Mouse (Mus musculus): ENCODE results near the gene Slc5a5. TPM values are rescaled to one million over a fixed set of nuclear protein-coding genes. Genes with fewer than 3 reads are reported as not detected.

Slc5a5 gene
- total RNA-seq, 4 experiments from 2014 or later = 10.2 to 11.9 (median 11.5) TPM

DNA sequence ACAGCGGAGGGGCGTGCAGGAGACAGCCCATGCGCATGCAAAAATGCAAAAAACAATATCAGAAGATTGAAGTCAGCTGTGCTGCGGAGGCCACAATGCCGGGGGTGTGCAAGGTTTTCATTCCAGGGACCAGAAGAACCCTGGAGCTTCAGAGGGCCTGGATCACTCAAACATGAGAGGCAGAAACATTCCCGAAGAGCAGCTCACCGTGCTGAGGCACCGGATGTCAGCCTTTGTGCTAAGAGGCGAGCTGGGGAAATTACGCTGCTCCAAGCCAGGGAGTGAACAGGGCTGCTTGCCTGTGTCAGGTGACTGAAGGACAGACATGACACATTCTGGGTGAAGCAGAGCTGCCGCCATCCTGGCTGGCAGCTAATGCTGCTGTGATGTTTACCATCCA, 12.0 kb downstream of the Slc5a5 start:
- DNase-seq (ENCODE audit: low spot score in 2 of 2) = no peak

GRCm38 (mm10) chr8:70880126-70880525, 12.4 kb downstream of the Slc5a5 start:
- DNase-seq (ENCODE audit: low spot score in 2 of 2) = no peak

DNA sequence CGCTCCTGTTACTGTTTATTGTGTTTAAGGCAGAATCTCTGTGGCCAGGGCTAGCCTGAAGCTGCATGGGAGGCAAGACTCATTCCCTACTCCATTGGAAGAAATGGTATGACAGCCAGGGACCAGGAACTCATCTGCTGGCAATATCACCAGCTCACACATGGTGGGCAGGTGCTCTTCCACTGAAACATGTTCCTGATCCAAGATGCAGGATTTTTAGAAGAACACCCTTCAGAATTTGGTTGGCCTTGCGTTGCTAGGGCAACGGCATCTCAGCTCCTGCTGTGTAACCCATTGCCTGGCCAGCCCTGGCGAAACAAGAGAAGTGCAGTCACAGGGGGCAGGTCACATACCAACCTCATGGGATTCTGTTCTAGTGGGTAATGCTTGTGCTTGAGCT, 13.1 kb downstream of the Slc5a5 start:
- no peak for DNase-seq (ENCODE audit: low spot score in 2 of 2)

- DNase-seq (ENCODE audit: low spot score in 2 of 2) = no peak
Measured at GRCm38 (mm10) chr8:70878178-70878577, 14.4 kb downstream of the Slc5a5 start.

DNA sequence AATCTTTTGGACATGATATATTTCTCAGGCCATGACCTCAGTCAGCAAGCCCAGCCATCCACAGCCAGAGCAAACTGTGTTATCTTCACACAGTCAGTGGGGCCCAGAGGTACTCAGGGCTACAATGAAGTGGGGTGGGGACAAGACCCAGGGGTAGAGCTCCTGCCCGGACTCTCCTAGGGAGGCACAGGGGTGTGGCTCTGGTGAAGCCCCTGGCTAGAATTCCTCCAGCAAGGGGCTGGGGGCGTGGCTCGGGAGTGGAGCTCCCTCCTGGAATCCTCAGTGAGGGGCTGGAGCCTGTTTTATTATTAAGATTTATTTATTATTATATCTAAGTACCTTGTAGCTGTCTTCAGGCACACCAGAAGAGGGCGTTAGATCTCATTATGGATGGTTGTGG, 16.2 kb downstream of the Slc5a5 start:
- DNase-seq (ENCODE audit: low spot score in 2 of 2) = no peak

DNA sequence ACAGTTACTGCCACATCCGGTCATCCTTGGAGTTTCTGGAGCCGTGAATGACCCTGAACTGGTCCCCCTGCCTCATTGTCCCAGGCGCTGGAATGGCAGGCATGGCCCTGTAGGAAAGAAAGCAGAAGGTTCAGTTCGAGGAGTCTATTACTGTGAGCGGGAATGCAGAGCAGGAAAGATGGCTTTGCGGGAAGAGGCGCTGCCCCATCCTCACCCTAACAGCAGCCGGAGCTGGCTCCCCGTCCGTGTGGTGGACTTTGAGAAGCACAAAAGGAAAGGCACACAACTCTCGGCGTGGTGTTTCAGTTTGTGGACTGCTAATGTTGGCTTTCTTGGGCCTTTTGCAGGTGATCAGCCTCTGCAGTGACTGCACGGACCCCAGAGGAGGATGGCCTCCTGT, 18.1 kb downstream of the Slc5a5 start:
- DNase-seq (ENCODE audit: low spot score in 2 of 2) = no peak

DNA sequence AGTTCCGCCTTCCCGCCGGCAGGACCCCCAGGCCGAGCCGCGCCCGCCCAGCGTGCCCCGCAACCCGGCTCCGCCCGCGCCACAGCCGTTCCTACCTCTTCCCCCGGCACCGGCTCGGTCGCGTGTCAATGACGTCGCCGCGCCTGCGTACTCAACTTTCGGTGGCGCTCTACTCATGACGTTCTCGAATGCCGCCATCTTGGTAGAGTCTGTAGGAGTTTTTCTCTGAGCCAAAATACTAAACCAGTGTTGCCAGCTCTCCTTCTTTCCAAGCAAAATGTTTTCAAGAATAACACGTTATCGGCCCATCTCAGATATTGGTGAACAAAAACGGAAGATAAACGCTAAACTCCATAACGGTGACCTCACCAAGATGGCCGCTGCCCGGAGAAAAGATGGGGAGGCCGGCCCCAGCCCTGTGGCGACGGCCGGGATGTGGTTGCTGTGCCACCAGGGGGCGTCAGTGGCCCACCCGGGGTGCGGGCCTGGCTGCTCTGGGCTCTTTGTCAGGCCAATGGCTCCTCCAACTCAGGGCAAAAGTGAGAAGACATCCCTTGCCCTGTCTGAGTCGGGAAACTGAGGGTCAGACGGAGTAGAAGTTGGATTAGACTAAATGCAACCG, 19.1 kb downstream of the Slc5a5 start, which contains the start of gene Ccdc124:
Gene Ccdc124 (minus strand): TSS at position 572 of the 622 bp plus-strand sequence.
- peak; percentile 92 to 98 for DNase-seq (ENCODE audit: low spot score in 2 of 2)

DNA sequence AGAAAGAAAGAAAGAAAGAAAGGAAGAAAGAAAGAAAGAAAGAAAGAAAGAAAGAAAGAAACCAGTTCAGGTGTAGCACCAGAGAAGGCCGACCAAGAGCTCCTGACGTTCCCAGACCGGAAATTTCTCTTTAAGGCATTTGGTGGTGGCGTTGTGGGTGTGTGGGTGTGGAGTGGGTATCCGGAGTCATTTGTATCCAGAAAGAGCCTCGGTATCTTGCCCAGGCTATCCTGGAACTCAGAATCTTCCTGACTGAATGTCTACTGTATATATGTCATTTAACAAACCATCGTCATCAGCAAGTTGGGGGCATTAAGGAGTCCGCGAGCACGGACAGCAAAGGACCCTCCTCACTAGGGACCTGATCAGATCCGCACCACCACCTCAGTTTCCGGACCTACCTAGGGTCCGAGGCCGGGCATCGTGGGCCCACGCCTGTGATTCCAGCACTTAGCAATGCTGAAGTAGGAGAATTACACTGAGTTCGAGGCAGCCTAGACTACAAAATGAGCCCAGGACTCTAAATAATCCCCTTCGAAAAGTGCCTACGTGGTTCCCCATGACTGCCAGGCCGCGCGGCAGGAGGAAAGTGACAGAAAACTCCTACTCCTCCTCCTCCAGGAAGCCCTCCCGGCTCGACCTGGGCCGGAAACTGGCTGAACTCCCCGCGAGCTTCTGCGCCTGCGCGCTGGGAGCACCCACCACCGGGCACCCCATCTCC, 19.8 kb downstream of the Slc5a5 start:
- DNase-seq (ENCODE audit: low spot score in 2 of 2) = no peak

DNA sequence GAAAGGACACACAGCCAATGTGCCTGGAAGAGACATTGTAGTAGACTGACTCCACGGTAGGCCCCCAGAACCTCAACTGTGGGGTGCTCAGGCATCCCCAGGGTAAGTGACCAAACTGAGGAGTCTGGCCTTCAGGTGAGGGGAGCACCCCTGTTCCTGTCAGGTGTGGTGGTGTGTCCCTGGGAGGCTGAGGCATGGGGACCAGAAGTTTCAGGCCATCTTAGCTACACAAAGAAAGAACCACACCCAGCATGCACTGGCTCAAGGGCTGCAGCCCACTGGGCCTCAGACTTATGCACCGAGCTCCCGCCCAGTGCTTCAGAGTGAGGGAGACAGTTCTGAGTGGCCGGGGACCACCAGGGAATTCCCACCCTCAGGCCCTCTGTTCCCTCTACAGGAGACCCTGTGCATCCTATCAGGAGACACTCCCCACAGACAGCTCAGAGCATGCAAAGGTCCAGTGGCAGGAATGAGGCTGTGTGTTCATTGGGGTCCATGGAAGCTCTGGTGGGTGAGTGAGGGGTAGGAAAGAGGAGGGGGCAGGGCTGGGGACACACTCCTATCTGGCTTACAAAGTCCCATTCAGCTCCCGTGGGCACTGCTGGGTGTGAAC, 21.3 kb downstream of the Slc5a5 start:
- no peak for DNase-seq (ENCODE audit: low spot score in 2 of 2)

DNA sequence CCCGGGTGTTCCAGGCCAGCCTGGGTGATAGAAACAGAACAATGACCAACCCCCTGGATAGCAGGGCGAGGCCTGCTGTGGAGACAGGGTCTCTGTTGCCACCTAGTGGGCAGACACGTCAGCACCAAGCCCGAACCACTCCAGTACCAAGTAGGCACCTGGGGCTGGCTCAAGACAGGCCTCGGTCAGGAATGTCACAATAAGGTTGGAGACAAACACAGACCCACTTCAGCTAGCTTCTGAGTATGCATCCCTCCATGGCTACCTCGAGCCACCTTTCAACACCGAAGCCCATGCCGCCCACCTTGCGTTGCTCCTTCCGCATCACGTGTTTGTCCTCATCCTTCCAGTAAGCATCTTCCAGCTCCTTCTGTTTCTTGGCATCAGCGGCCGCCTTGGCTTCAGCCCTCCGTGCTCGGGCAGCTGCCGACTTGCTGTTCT, 22.9 kb downstream of the Slc5a5 start:
- peak; percentile 63 to 73 for DNase-seq (ENCODE audit: low spot score in 2 of 2)

DNA sequence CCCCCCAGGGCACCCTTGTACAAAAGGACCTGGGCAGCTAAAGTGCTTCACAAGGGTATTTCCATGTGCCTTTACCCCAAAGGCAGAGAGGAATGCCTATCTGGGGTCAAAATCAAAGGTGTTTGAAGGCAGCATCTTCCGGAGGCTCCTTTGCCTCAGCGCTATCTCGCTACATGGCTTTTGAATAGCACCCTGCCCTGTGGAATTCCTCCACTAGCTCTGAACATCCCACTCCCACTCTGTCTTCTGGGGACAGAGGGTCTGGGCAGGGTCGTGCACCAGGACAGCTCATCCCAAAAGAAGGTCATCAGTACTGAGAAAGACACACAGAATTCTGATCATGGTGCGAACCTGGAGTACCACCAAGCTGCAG, 23.4 kb downstream of the Slc5a5 start:
- no peak for DNase-seq (ENCODE audit: low spot score in 2 of 2)

DNA sequence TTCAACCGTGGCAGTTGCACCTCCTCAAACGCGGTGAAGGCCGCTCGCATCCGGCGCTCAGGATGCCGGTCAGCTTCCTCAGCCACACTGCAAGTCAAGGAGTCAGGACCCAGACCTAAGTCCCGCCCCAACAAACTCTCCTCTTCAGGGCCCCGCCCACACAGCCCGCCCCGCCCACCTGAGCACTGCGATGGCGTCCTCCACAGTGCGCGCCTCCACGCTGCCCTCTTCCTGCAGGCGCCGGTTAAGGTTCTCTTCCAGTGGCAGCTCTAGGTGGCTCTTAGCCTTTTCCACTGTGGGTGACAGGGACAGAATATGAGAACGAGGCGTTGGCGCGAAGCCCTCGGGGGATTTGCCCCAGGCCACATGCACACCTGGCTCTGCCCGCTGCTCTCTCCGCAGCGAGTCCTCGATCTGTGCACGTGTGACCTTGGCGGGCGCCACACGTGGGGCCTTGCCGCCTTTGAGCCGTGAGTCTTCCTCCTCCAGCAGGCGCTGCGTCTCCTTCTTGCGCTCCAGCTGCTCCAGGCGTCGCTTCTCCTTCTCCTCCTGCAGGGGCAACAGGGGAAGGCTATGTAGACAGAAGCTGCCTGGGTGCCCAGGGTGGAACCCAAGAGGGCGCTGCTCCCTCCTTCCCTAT, 23.9 kb downstream of the Slc5a5 start:
- no peak for DNase-seq (ENCODE audit: low spot score in 2 of 2)

- DNase-seq (ENCODE audit: low spot score in 2 of 2) = no peak
Measured at GRCm38 (mm10) chr8:70866566-70866965, 26.0 kb downstream of the Slc5a5 start.

GRCm38 (mm10) chr8:70866001-70866520, 26.5 kb downstream of the Slc5a5 start:
- DNase-seq (ENCODE audit: low spot score in 2 of 2) = no peak

GRCm38 (mm10) chr8:70865350-70866000, 27.1 kb downstream of the Slc5a5 start:
- peak; percentile 95 to 99 for DNase-seq (ENCODE audit: low spot score in 2 of 2)

DNA sequence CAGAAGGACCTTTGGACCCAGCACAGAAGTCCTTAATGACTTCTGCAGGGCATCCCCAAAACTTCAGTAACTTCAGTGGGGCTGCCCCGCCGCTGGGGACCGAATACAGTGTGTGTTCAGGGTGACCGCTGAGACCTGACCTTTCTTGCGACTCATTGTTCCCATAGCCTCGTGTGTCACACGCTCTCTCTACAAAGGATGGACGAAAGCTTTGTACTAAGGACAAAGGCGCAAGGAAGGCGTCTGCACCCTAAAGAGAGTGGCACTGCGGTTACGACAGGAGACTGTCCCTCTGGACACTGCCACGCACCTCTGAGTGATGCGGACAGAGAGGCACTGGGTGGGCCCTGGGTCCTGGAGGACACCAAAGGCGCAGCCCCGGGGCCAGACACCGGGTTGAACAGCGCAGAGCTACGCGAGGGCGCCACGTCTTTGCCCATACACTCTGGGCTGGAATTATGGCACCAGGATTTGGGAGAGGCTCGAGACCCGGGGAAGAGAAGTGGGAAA, 27.8 kb downstream of the Slc5a5 start:
- DNase-seq (ENCODE audit: low spot score in 2 of 2) = no peak

DNA sequence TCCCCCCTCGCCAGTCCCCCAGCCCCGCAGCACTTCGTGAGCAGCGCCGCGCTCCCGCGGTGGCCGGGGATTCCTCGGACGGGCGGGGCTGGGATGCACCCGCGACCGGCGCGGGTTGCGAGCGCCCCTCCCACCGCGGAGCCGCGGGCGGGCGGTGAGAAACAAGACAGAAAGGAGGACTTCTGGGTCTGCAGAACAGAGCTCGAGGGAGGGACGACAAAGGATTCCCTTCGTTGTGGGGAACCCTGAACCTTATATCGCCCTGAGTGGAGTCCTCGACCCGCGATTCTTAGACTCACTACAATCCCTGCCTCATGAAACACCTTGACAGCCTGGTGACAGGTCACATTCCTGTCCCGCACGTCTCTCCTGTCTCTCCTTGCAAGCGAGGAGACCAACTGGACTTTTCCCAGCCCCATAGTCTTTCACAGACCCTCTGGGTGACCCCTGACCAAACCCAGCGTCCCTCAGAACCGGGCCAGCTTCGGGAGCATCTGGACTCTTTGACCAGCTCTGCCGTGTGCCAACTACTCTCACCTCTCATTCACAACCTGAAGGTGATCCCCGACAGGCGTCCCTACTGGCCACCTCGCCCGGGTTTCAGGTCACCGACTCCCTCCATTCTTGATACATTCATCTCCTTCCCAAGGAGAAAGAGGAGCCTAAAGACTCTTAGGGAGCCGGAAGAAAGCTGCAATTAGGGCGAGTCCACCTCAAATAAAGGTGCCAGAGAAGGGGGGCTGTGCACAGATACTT, 28.4 kb downstream of the Slc5a5 start:
- DNase-seq (ENCODE audit: low spot score in 2 of 2) = no peak

DNA sequence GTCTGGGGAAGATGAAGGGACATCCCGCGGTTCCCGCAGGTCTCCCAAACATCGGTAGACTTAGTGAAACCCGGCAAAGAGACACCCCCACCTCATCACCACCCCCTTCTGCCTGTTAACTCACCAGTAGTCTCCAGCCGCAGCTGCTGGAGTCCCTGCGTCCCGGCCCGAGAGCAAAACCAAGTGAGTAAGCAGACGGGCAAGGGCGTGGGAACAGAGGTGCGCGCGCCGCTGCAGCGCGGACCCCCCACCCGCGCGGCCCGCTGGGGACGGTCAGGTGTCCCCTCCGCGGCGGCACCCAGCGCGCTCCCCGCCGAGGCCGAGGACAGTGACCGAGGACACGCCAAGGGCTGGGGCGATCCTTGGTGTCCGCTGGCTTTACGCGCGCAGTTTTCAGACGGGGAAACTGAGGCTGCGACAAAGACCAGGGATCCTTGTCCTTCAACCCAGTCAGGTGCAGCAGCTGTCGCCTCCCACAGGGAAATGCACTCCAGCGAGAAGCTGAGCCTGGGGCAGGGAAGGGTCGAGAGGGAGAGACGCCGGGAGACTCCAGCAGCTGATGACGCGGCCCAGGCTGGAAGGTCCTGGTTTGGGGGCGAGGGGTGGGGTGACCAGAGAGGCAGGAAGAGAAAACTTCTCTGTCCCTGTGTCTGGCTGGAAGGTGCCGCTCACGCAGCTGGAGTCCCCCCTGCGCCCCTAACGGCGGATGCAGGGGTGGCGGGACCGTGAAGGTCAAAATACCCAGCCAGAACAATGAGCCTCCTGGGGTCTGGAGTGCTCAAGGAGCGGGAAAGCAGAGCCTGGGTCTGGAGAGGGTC, 29.5 kb downstream of the Slc5a5 start, which contains the start of gene Kcnn1:
Gene Kcnn1 (minus strand): TSS at position 435 of the 818 bp plus-strand sequence.
- DNase-seq (ENCODE audit: low spot score in 2 of 2) = no peak

GRCm38 (mm10) chr8:70857516-70857915, 35.0 kb downstream of the Slc5a5 start:
- no peak for DNase-seq (ENCODE audit: low spot score in 2 of 2)

Measured in left cerebral cortex, adult 8-10 months (tissue).